Mouse (Mus musculus) forebrain, embryonic 14.5 days (tissue): Measurements from ENCODE around the gene Kcnk1. TPM values are rescaled to one million over a fixed set of nuclear protein-coding genes. Genes with fewer than 3 reads are reported as not detected.

Experiments
- ATAC-seq: fragments of 200-750 bp; cut with Nextera tagmentation; 2 replicates; pipeline ENCODE4 v1.8.0; 2017; ENCODE audit warnings: mild to moderate bottlenecking, moderate library complexity
- DNase-seq: peaks from one replicate; pipeline ENCODE4 v3.0.0-alpha.2; 2015; ENCODE audit warnings: low spot score
- H3K27ac ChIP-seq: fragments of 300-500 bp; sonication (generic); 2 replicates; pipeline ENCODE4 v1.5.1; 2014; ENCODE audit warnings: low read depth, mild to moderate bottlenecking, control low read depth, low read length, moderate library complexity
- H3K27me3 ChIP-seq: fragments of 300-500 bp; sonication (generic); replicated peaks from 2 replicates; pipeline ENCODE4 v1.6.1; 2014; ENCODE audit warnings: low read length, control low read depth, mixed read lengths; ENCODE audit not compliant: control insufficient read depth, insufficient read depth
- H3K36me3 ChIP-seq: fragments of 300-500 bp; sonication (generic); 2 replicates; pipeline ENCODE4 v1.6.1; 2014; ENCODE audit warnings: low read length, control low read depth; ENCODE audit not compliant: control insufficient read depth, insufficient read depth
- H3K4me1 ChIP-seq: fragments of 300-500 bp; sonication (generic); 2 replicates; pipeline ENCODE4 v1.6.1; 2014; ENCODE audit warnings: antibody characterized with exemption, low read length, control low read depth; ENCODE audit not compliant: control insufficient read depth, insufficient read depth
- H3K4me2 ChIP-seq: fragments of 300-500 bp; sonication (generic); 2 replicates; pipeline ENCODE4 v1.6.1; 2014; ENCODE audit warnings: mild to moderate bottlenecking, control low read depth, low read length
- H3K4me3 ChIP-seq: fragments of 300-500 bp; sonication (generic); 2 replicates; pipeline ENCODE4 v1.5.1; 2014; ENCODE audit warnings: low read depth, low read length, control low read depth
- H3K9ac ChIP-seq: fragments of 300-500 bp; sonication (generic); 2 replicates; pipeline ENCODE4 v1.6.1; 2014; ENCODE audit warnings: mild to moderate bottlenecking, low read length, control low read depth, moderate library complexity
- H3K9me3 ChIP-seq: fragments of 300-500 bp; sonication (generic); replicated peaks from 2 replicates; pipeline ENCODE4 v1.6.1; 2016; ENCODE audit warnings: low read length, control low read depth, mixed read lengths; ENCODE audit not compliant: control insufficient read depth
- WGBS: fragments of 180-500 bp; shearing (Covaris S2); extraction: QIAGEN DNeasy Blood & Tissue Kit; methylation state at CpG from one replicate; pipeline ENCODE4 v1.1.7; 2014; 5-methylcytosine and 5-hydroxymethylcytosine counted together
- polyA plus RNA-seq: library from polyadenylated mRNA; unstranded; fragments of >200 nt; fragmentation: Nextera tagmentation; extraction: Ambion mirVana; gene quantifications from 2 replicates; pipeline ENCODE4 v1.2.1, GENCODE M21; 2014

Gene Kcnk1
- 11.9 and 16.1 TPM in 2 replicates for polyA plus RNA-seq

DNA sequence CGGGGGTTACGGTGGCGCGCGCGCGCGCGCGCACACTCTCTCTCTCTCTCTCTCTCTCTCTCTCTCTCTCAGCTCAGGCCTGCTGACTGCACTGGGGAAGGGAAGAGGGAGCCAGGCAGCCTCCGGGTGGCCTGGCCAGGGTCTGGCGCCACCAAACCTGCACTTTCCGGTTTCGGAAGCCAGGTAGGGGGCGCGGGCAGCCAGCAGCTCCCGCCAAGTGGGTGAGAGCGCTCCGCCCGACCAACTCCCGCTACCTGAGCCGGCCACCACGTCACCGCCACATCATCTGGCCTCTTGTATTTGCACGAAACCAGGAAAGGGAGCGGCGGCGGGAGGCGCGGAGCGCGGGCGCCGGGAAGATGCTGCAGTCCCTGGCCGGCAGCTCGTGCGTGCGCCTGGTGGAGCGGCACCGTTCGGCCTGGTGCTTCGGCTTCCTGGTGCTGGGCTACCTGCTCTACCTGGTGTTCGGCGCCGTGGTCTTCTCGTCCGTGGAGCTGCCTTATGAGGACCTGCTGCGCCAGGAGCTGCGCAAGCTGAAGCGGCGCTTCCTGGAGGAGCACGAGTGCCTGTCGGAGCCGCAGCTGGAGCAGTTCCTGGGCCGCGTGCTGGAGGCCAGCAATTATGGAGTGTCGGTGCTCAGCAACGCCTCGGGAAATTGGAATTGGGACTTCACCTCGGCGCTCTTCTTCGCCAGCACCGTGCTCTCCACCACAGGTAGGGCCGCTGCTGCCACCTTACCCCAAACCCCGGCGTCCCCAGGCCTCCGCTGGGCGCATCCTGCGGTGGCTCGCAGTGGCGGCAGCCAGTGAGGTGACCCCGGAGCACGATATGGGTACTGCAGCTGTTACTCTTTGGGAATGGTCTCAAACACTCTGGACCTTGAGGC is at the start of gene Kcnk1:
Kcnk1 (plus strand) TSS at position 70 of the 886 bp plus-strand sequence.
- no peaks in the 10 kb centered on the region for H3K9me3 ChIP-seq
- WGBS = 1% methylated on average over 73 of the region's 73 CpGs
- H3K4me1 ChIP-seq = peaks cover 5% of the 10 kb centered on the region
- peak within 1 kb of the TSS; percentile 87 for H3K4me2 ChIP-seq
- no peaks in the 10 kb centered on the region for H3K36me3 ChIP-seq
- H3K27me3 ChIP-seq = peaks cover 26% of the 10 kb centered on the region
- peak within 1 kb of the TSS; percentile 60; the same call in 1 of the 2 replicates for H3K27ac ChIP-seq
- peak; percentile 82 for ATAC-seq
- H3K4me3 ChIP-seq = peak within 1 kb of the TSS; percentile 52
- peak within 1 kb of the TSS; percentile 67 for H3K9ac ChIP-seq
- peak; percentile 54 for DNase-seq

- Histone ChIP-seq H3K27me3 (no peaks in the 10 kb centered on the region), H3K4me2 (no peak overlapping the region), H3K4me1 (no peaks in the 10 kb centered on the region), H3K36me3 (no peaks in the 10 kb centered on the region), H3K4me3 (no peak overlapping the region), H3K9me3 (no peaks in the 10 kb centered on the region), H3K9ac (no peak overlapping the region), H3K27ac (no peak overlapping the region)
- ATAC-seq = no peak
- WGBS = 90% methylated on average over 9 of the region's 9 CpGs
- DNase-seq = no peak
Observed at GRCm38 (mm10) chr8:125948696-125949308, 46.2 kb upstream of the Kcnk1 start.

DNA sequence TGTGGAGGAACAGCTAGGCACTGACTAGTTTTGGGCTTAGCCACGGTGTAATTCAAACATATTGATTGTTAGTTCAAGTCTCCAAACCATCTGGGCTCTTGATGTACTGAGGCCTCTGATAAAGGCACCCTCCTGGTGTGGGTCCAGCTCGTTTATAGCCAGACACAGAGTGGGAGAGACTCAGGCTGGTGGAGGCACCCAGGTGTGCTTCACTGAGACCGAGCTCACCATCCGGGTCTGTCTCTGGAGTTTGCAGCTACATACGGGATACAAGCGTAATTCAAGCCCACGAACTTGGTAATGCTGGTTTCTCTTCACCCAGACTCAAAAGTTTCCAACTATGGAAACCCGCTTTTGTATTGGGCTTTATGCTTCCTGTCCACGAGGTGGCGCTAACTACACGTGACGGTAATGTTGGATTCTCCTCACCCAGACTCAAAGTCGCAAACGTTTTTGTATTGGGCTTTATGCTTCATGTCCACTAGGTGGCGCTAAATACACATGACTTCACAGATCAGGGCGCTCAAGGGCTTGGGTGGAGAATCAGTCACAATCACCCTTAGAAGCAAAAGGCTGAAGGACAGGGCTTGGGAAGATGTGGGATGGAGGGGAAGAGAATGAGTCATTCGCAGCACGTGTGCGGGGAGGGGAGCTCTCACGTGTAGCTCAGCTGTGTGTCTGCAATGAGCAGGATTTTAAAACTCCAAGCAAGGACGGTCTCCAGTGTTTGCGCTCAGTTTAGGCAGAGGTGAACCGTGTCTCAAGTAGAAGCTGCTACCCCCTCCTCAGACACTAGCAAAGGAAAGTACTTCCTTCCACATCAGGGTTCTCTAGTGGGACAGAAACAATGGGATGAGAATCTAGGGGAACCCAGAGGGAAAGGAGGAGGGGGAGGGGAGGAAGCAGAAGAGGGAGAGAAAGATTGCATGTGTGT is 44.7 kb upstream of the Kcnk1 start:
- ATAC-seq = peak; percentile 90
- WGBS = 22% methylated on average over 23 of the region's 23 CpGs
- Histone ChIP-seq H3K9ac (no peak overlapping the region), H3K4me1 (no peaks in the 10 kb centered on the region), H3K27me3 (no peaks in the 10 kb centered on the region), H3K9me3 (no peaks in the 10 kb centered on the region), H3K27ac (no peak overlapping the region), H3K4me3 (no peak overlapping the region), H3K4me2 (no peak overlapping the region), H3K36me3 (no peaks in the 10 kb centered on the region)
- peak; percentile 98 for DNase-seq

DNA sequence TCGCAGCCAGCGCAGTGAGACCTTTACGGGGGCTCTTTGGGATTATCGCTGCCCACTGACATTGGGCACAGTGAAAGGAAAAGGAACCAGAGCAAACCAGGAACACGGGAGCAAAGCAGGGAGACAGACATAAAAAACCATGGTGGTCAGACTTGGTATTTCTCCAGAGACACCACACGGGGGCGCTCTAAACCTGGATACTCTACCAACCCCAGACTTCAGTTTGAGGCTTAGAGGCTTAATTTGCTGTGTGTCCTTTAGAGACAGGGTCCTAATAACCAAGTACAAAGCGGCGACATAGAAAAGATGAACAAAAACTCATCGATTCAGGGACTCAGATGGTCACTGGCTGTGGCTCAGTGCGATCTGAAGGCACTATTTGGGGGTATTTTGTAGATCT is 39.3 kb upstream of the Kcnk1 start:
- DNase-seq (peak; percentile 73), ATAC-seq (0 out of 2 replicates have a peak, but pooled peaks have one; percentile 15)
- Histone ChIP-seq H3K4me1 (no peaks in the 10 kb centered on the region), H3K36me3 (no peaks in the 10 kb centered on the region), H3K9me3 (peaks cover 2% of the 10 kb centered on the region; the same call in 1 of the 2 replicates), H3K4me3 (no peak overlapping the region), H3K27ac (no peak overlapping the region), H3K27me3 (no peaks in the 10 kb centered on the region), H3K4me2 (no peak overlapping the region), H3K9ac (no peak overlapping the region)
- WGBS = 11% methylated on average over 11 of the region's 11 CpGs

- no peak for DNase-seq
- H3K4me2 ChIP-seq = no peak overlapping the region
- 80% methylated on average over 9 of the region's 9 CpGs for WGBS
- H3K4me3 ChIP-seq = no peak overlapping the region
- H3K27ac ChIP-seq = no peak overlapping the region
- H3K27me3 ChIP-seq = no peaks in the 10 kb centered on the region
- ATAC-seq = no peak
- no peak overlapping the region for H3K9ac ChIP-seq
- no peaks in the 10 kb centered on the region for H3K4me1 ChIP-seq
- no peaks in the 10 kb centered on the region for H3K36me3 ChIP-seq
- H3K9me3 ChIP-seq = peaks cover 4% of the 10 kb centered on the region; the same call in 1 of the 2 replicates
Observed at GRCm38 (mm10) chr8:125956796-125957195, 38.2 kb upstream of the Kcnk1 start.

DNA sequence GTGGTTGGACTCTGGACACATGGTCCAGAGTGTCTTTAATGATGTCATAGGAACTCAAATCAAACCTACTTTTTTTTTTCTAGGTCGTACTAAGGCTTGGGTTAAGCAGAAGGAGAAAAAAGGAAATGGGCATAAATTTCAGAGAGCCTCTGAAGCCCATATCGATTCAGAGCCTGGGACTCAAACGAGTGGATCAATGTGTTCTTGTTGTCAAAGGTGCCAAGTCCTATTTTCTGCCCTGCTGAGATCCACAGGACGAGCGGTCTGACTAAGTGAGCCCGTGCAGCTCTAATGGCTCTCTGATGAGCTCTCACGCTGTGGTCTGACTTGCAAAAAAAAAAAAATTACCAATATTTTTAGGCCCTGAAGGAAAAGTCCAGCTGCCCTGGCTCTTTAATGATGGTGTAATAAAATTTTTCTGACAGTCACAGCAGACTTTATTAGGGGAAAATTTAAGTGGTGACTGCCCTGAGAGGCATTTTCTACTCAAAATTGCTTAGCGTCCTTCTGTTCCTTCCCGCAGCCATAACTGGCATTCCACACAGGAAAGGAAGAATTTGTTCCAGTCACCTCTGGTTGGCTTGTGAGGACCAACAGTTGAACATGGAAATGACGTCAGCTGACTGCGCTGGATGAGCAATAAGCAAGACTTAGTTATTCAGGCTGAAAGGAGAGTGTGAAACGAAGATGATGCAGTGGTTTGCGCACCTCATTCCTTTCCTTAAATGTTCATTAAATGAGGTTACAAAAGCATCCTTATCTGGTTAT is 37.6 kb upstream of the Kcnk1 start:
- no peak for DNase-seq
- H3K9me3 ChIP-seq = peaks cover 4% of the 10 kb centered on the region; the same call in 1 of the 2 replicates
- H3K4me2 ChIP-seq = no peak overlapping the region
- H3K36me3 ChIP-seq = no peaks in the 10 kb centered on the region
- no peaks in the 10 kb centered on the region for H3K27me3 ChIP-seq
- no peak overlapping the region for H3K4me3 ChIP-seq
- H3K4me1 ChIP-seq = no peaks in the 10 kb centered on the region
- no peak overlapping the region for H3K27ac ChIP-seq
- no peak overlapping the region for H3K9ac ChIP-seq
- 79% methylated on average over 13 of the region's 13 CpGs for WGBS
- no peak for ATAC-seq

DNA sequence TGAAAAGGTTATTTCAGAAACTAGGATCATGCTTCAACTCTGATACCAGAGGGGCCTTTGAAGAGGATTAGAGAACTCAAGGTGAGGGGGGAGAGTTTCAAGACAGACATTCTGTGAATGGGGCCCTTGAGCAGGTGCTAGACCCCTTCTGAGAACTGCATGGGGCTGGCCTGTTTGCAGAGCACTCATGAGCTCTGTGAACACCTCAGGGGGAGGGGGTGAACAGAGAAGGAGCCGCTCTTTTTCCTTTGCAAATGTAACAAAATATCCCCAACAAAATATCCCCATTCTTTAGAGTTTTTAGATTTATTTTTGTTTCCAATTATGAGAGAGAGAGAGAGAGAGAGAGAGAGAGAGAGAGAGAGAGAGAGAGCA is 37.0 kb upstream of the Kcnk1 start:
- Histone ChIP-seq H3K9me3 (peaks cover 4% of the 10 kb centered on the region; the same call in 1 of the 2 replicates), H3K4me2 (no peak overlapping the region), H3K4me1 (no peaks in the 10 kb centered on the region), H3K36me3 (no peaks in the 10 kb centered on the region), H3K4me3 (no peak overlapping the region), H3K9ac (no peak overlapping the region), H3K27me3 (no peaks in the 10 kb centered on the region), H3K27ac (no peak overlapping the region)
- DNase-seq (no peak), ATAC-seq (no peak)
- WGBS = 89% methylated on average over 1 of the region's 1 CpGs

- 62% methylated on average over 4 of the region's 4 CpGs for WGBS
- H3K4me2 ChIP-seq = no peak overlapping the region
- DNase-seq (peak; percentile 29), ATAC-seq (no peak)
- peaks cover 4% of the 10 kb centered on the region; the same call in 1 of the 2 replicates for H3K9me3 ChIP-seq
- H3K27ac ChIP-seq = no peak overlapping the region
- no peaks in the 10 kb centered on the region for H3K36me3 ChIP-seq
- H3K4me3 ChIP-seq = no peak overlapping the region
- H3K27me3 ChIP-seq = no peaks in the 10 kb centered on the region
- H3K9ac ChIP-seq = no peak overlapping the region
- peaks cover 2% of the 10 kb centered on the region; the same call in 1 of the 2 replicates for H3K4me1 ChIP-seq
Observed at GRCm38 (mm10) chr8:125959363-125959771, 35.6 kb upstream of the Kcnk1 start.
